Mouse (Mus musculus): ENCODE data around the gene Ptpn21. TPM values are rescaled to one million over a fixed set of nuclear protein-coding genes. Genes with fewer than 3 reads are reported as not detected.

Ptpn21 gene
- polyA plus RNA-seq, 1 experiment from 2014 or later, result 5.3 TPM

GRCm38 (mm10) chr12:98644852-98645251 lies 92.4 kb downstream of the Ptpn21 start:
- DNase-seq (ENCODE audit: low spot score), result no peak
- no peaks in the 10 kb centered on the region for H3K36me3 ChIP-seq (replicated peaks; ENCODE audit: control insufficient read depth, insufficient read depth, low read depth, low read length)
- no peak overlapping the region for H3K27ac ChIP-seq (replicated peaks; ENCODE audit: low read depth, low read length)
- no peak overlapping the region for H3K9ac ChIP-seq (replicated peaks; ENCODE audit: low read length)
- no peaks in the 10 kb centered on the region for H3K4me1 ChIP-seq (ENCODE audit: control insufficient read depth, insufficient read depth, low read length)
- no peak overlapping the region for H3K4me2 ChIP-seq (ENCODE audit: low read depth, low read length)
- no peak overlapping the region for H3K4me3 ChIP-seq (ENCODE audit: low read depth, low read length)
- ATAC-seq (replicated peaks; ENCODE audit: insufficient number of reproducible peaks, low FRiP score, low TSS enrichment, low read depth), result no peak
- H3K9me3 ChIP-seq (replicated peaks; ENCODE audit: control insufficient read depth, low read length), result no peaks in the 10 kb centered on the region
- H3K27me3 ChIP-seq (ENCODE audit: control insufficient read depth, insufficient read depth, low read length), result no peaks in the 10 kb centered on the region

GRCm38 (mm10) chr12:98628260-98628970 lies 108.8 kb downstream of the Ptpn21 start:
- H3K4me1 ChIP-seq (ENCODE audit: control insufficient read depth, insufficient read depth, low read length), result no peaks in the 10 kb centered on the region; the same call in 1 of the 2 replicates
- H3K27ac ChIP-seq (replicated peaks; ENCODE audit: low read depth, low read length), result no peak overlapping the region
- ATAC-seq (replicated peaks; ENCODE audit: insufficient number of reproducible peaks, low FRiP score, low TSS enrichment, low read depth) (peak; percentile 90), DNase-seq (ENCODE audit: low spot score) (no peak)
- WGBS, result 3% methylated on average over 16 of the region's 16 CpGs
- H3K4me3 ChIP-seq (ENCODE audit: low read depth, low read length), result peak overlapping the region; percentile 56
- no peaks in the 10 kb centered on the region for H3K9me3 ChIP-seq (replicated peaks; ENCODE audit: control insufficient read depth, low read length)
- no peaks in the 10 kb centered on the region for H3K27me3 ChIP-seq (ENCODE audit: control insufficient read depth, insufficient read depth, low read length)
- H3K9ac ChIP-seq (replicated peaks; ENCODE audit: low read length), result peak overlapping the region; percentile 62
- H3K36me3 ChIP-seq (replicated peaks; ENCODE audit: control insufficient read depth, insufficient read depth, low read depth, low read length), result no peaks in the 10 kb centered on the region
- H3K4me2 ChIP-seq (ENCODE audit: low read depth, low read length), result peak overlapping the region; percentile 64

GRCm38 (mm10) chr12:98627392-98628259 lies 109.6 kb downstream of the Ptpn21 start, which contains the start of gene Spata7:
TSS of gene Spata7 (plus strand) at chr12:98628157.
- 4% methylated on average over 32 of the region's 32 CpGs for WGBS
- ATAC-seq (replicated peaks; ENCODE audit: insufficient number of reproducible peaks, low FRiP score, low TSS enrichment, low read depth) (peak; percentile 92), DNase-seq (ENCODE audit: low spot score) (peak; percentile 93)
- Histone ChIP-seq H3K9me3 (replicated peaks; ENCODE audit: control insufficient read depth, low read length) (no peaks in the 10 kb centered on the region), H3K27me3 (ENCODE audit: control insufficient read depth, insufficient read depth, low read length) (no peaks in the 10 kb centered on the region), H3K27ac (replicated peaks; ENCODE audit: low read depth, low read length) (no peak within 1 kb of the TSS), H3K36me3 (replicated peaks; ENCODE audit: control insufficient read depth, insufficient read depth, low read depth, low read length) (no peaks in the 10 kb centered on the region), H3K4me1 (ENCODE audit: control insufficient read depth, insufficient read depth, low read length) (no peaks in the 10 kb centered on the region; the same call in 1 of the 2 replicates), H3K9ac (replicated peaks; ENCODE audit: low read length) (peak within 1 kb of the TSS; percentile 62), H3K4me2 (ENCODE audit: low read depth, low read length) (peak within 1 kb of the TSS; percentile 64), H3K4me3 (ENCODE audit: low read depth, low read length) (peak within 1 kb of the TSS; percentile 56)

Other genes starting within 250 kb of the Ptpn21 start
- gene Kcnk10, start 159.1 kb downstream of the Ptpn21 start, polyA plus RNA-seq (2014; fragmentation: Nextera tagmentation; extraction: Ambion mirVana), result 4.0 and 5.5 TPM in 2 replicates
- gene Spata7, start 109.2 kb downstream of the Ptpn21 start, polyA plus RNA-seq (2014; fragmentation: Nextera tagmentation; extraction: Ambion mirVana), result 20.4 and 21.7 TPM in 2 replicates
- gene Zc3h14, start 9.6 kb upstream of the Ptpn21 start, polyA plus RNA-seq (2014; fragmentation: Nextera tagmentation; extraction: Ambion mirVana), result 174 and 182 TPM in 2 replicates
- gene Eml5, start 164.1 kb upstream of the Ptpn21 start, polyA plus RNA-seq (2014; fragmentation: Nextera tagmentation; extraction: Ambion mirVana), result 3.3 and 4.0 TPM in 2 replicates
- 35.4 and 35.7 TPM in 2 replicates for gene Ttc8, start 183.2 kb upstream of the Ptpn21 start, polyA plus RNA-seq (2014; fragmentation: Nextera tagmentation; extraction: Ambion mirVana)

All from embryonic facial prominence, embryonic 11.5 days (tissue).